Mouse (Mus musculus): ENCODE measurements at regions not wholly inside any gene's neighbourhood (a gene's known extent, or its start where the extent isn't known, plus 50 kb on each side); places are given as distances from the start of the nearest gene placed in this dataset.

- Histone ChIP-seq H3K4me2 (ENCODE audit: low read depth) (no peak overlapping the region), H3K4me3 (no peak overlapping the region), H3K27me3 (ENCODE audit: control insufficient read depth, insufficient read depth, insufficient read length) (peaks cover 46% of the 10 kb centered on the region), H3ac (ENCODE audit: control insufficient read depth, insufficient read length) (no peak overlapping the region), H3K79me2 (ENCODE audit: control insufficient read depth, insufficient read depth) (no peaks in the 10 kb centered on the region), H3K36me3 (ENCODE audit: control insufficient read depth, insufficient read depth) (no peaks in the 10 kb centered on the region)
- TF ChIP-seq CEBPB (IDR thresholded peaks at IDR 0.05; ENCODE audit: insufficient read depth, poor library complexity, severe bottlenecking) (no peak), SRF (IDR thresholded peaks at IDR 0.05; ENCODE audit: control insufficient read depth, insufficient read length, low read depth) (no peak)
Measured at GRCm38 (mm10) chr7:136081534-136082252, 365.5 kb upstream of the Mki67 start.

- no peak for TF ChIP-seq TCF12 (IDR thresholded peaks at IDR 0.05; ENCODE audit: insufficient read depth, poor library complexity, severe bottlenecking)
- no peaks in the 10 kb centered on the region for H3K36me3 ChIP-seq (ENCODE audit: control insufficient read depth, insufficient read depth)
- no peak overlapping the region for H3ac ChIP-seq (ENCODE audit: control insufficient read depth, insufficient read length)
- H3K79me2 ChIP-seq (ENCODE audit: control insufficient read depth, insufficient read depth) = no peaks in the 10 kb centered on the region
- no peak overlapping the region for H3K4me2 ChIP-seq (ENCODE audit: low read depth)
- H3K27me3 ChIP-seq (ENCODE audit: control insufficient read depth, insufficient read depth, insufficient read length) = peaks cover 51% of the 10 kb centered on the region
- no peak overlapping the region for H3K4me3 ChIP-seq
Measured at GRCm38 (mm10) chr7:136082253-136082867, 366.2 kb upstream of the Mki67 start.

GRCm38 (mm10) chr7:136083005-136083404, 366.8 kb upstream of the Mki67 start:
- no peak overlapping the region for H3K4me3 ChIP-seq
- no peak overlapping the region for H3ac ChIP-seq (ENCODE audit: control insufficient read depth, insufficient read length)
- H3K36me3 ChIP-seq (ENCODE audit: control insufficient read depth, insufficient read depth) = no peaks in the 10 kb centered on the region
- no peaks in the 10 kb centered on the region for H3K79me2 ChIP-seq (ENCODE audit: control insufficient read depth, insufficient read depth)
- H3K27me3 ChIP-seq (ENCODE audit: control insufficient read depth, insufficient read depth, insufficient read length) = peaks cover 56% of the 10 kb centered on the region
- H3K4me2 ChIP-seq (ENCODE audit: low read depth) = no peak overlapping the region
- TF ChIP-seq TCF3 (IDR thresholded peaks at IDR 0.05; ENCODE audit: insufficient read length, low read depth) (no peak), MYOD1 (IDR thresholded peaks at IDR 0.05; ENCODE audit: control insufficient read depth in 1 of 3, insufficient read length in 2 of 3, low read depth in 2 of 3) (no peak), POLR2A (IDR thresholded peaks at IDR 0.05; ENCODE audit: insufficient read length, low read depth) (no peak), MYOG (IDR thresholded peaks at IDR 0.05; ENCODE audit: control insufficient read depth in 1 of 3, insufficient read depth in 1 of 3, insufficient read length in 2 of 3, low read depth in 2 of 3) (no peak), E2F4 (IDR thresholded peaks at IDR 0.05; ENCODE audit: insufficient read depth) (no peak), USF1 (IDR thresholded peaks at IDR 0.05; ENCODE audit: low read depth) (no peak), CEBPB (IDR thresholded peaks at IDR 0.05; ENCODE audit: insufficient read depth, poor library complexity, severe bottlenecking) (no peak), TCF12 (IDR thresholded peaks at IDR 0.05; ENCODE audit: insufficient read depth, poor library complexity, severe bottlenecking) (no peak), REST (IDR thresholded peaks at IDR 0.05; ENCODE audit: insufficient read depth, insufficient read length) (no peak), MAX (IDR thresholded peaks at IDR 0.05; ENCODE audit: low read depth) (no peak)

- peaks cover 60% of the 10 kb centered on the region for H3K27me3 ChIP-seq (ENCODE audit: control insufficient read depth, insufficient read depth, insufficient read length)
Measured at GRCm38 (mm10) chr7:136083571-136084342, 367.6 kb upstream of the Mki67 start.

GRCm38 (mm10) chr7:136088785-136089184, 372.6 kb upstream of the Mki67 start:
- no peaks in the 10 kb centered on the region for H3K36me3 ChIP-seq (ENCODE audit: control insufficient read depth, insufficient read depth)
- no peak overlapping the region for H3ac ChIP-seq (ENCODE audit: control insufficient read depth, insufficient read length)
- no peaks in the 10 kb centered on the region for H3K79me2 ChIP-seq (ENCODE audit: control insufficient read depth, insufficient read depth)
- H3K4me3 ChIP-seq = no peak overlapping the region
- no peak overlapping the region for H3K4me2 ChIP-seq (ENCODE audit: low read depth)
- TF ChIP-seq REST (IDR thresholded peaks at IDR 0.05; ENCODE audit: insufficient read depth, insufficient read length) (no peak), TCF12 (IDR thresholded peaks at IDR 0.05; ENCODE audit: insufficient read depth, poor library complexity, severe bottlenecking) (no peak), TCF3 (IDR thresholded peaks at IDR 0.05; ENCODE audit: insufficient read length, low read depth) (no peak), E2F4 (IDR thresholded peaks at IDR 0.05; ENCODE audit: insufficient read depth) (no peak), CEBPB (IDR thresholded peaks at IDR 0.05; ENCODE audit: insufficient read depth, poor library complexity, severe bottlenecking) (no peak), SRF (IDR thresholded peaks at IDR 0.05; ENCODE audit: control insufficient read depth, insufficient read length, low read depth) (no peak), POLR2A (IDR thresholded peaks at IDR 0.05; ENCODE audit: insufficient read length, low read depth) (no peak), POLR2AphosphoS2 (IDR thresholded peaks at IDR 0.05; ENCODE audit: insufficient read length, low read depth) (no peak), USF1 (IDR thresholded peaks at IDR 0.05; ENCODE audit: low read depth) (no peak), MAX (IDR thresholded peaks at IDR 0.05; ENCODE audit: low read depth) (no peak), MYOG (IDR thresholded peaks at IDR 0.05; ENCODE audit: control insufficient read depth in 1 of 3, insufficient read depth in 1 of 3, insufficient read length in 2 of 3, low read depth in 2 of 3) (no peak), MYOD1 (IDR thresholded peaks at IDR 0.05; ENCODE audit: control insufficient read depth in 1 of 3, insufficient read length in 2 of 3, low read depth in 2 of 3) (no peak)
- H3K27me3 ChIP-seq (ENCODE audit: control insufficient read depth, insufficient read depth, insufficient read length) = peaks cover 39% of the 10 kb centered on the region

More at GRCm38 (mm10) chr7:136083571-136084342, 367.6 kb upstream of the Mki67 start:
- Histone ChIP-seq H3K36me3 (ENCODE audit: control insufficient read depth, insufficient read depth) (no peaks in the 10 kb centered on the region), H3K4me2 (ENCODE audit: low read depth) (no peak overlapping the region), H3K4me3 (no peak overlapping the region), H3ac (ENCODE audit: control insufficient read depth, insufficient read length) (no peak overlapping the region), H3K79me2 (ENCODE audit: control insufficient read depth, insufficient read depth) (no peaks in the 10 kb centered on the region)
- TF ChIP-seq E2F4 (IDR thresholded peaks at IDR 0.05; ENCODE audit: insufficient read depth) = no peak
- no peak for TF ChIP-seq SRF (IDR thresholded peaks at IDR 0.05; ENCODE audit: control insufficient read depth, insufficient read length, low read depth)
- TF ChIP-seq MYOD1 (IDR thresholded peaks at IDR 0.05; ENCODE audit: control insufficient read depth in 1 of 3, insufficient read length in 2 of 3, low read depth in 2 of 3) = no peak
- TF ChIP-seq USF1 (IDR thresholded peaks at IDR 0.05; ENCODE audit: low read depth) = no peak
- no peak for TF ChIP-seq REST (IDR thresholded peaks at IDR 0.05; ENCODE audit: insufficient read depth, insufficient read length)
- TF ChIP-seq CEBPB (IDR thresholded peaks at IDR 0.05; ENCODE audit: insufficient read depth, poor library complexity, severe bottlenecking) = no peak
- no peak for TF ChIP-seq MAX (IDR thresholded peaks at IDR 0.05; ENCODE audit: low read depth)
- no peak for TF ChIP-seq MYOG (IDR thresholded peaks at IDR 0.05; ENCODE audit: control insufficient read depth in 1 of 3, insufficient read depth in 1 of 3, insufficient read length in 2 of 3, low read depth in 2 of 3)
- TF ChIP-seq POLR2AphosphoS2 (IDR thresholded peaks at IDR 0.05; ENCODE audit: insufficient read length, low read depth) = no peak
- TF ChIP-seq TCF3 (IDR thresholded peaks at IDR 0.05; ENCODE audit: insufficient read length, low read depth) = no peak
- no peak for TF ChIP-seq POLR2A (IDR thresholded peaks at IDR 0.05; ENCODE audit: insufficient read length, low read depth)
- TF ChIP-seq TCF12 (IDR thresholded peaks at IDR 0.05; ENCODE audit: insufficient read depth, poor library complexity, severe bottlenecking) = no peak

All from myocyte (in vitro differentiated cells).